Mouse (Mus musculus) kidney, adult 18-20 months (tissue): Measurements from ENCODE around the gene Psmd12.
"Not testable (repeated sequence)": the region's sequence is repeated elsewhere in the genome, so short reads cannot be mapped to it uniquely, and the experiment has no call there.

Experiments
- DNase-seq: peaks from one replicate; pipeline ENCODE4 v3.0.0; 2021

The Psmd12 gene

GRCm38 (mm10) chr11:107463251-107463681 lies 16.0 kb upstream of the Psmd12 start:
- peak; percentile 58 for DNase-seq

- DNase-seq, result no peak
Observed at GRCm38 (mm10) chr11:107464141-107464540, 15.1 kb upstream of the Psmd12 start.

- no peak for DNase-seq
Observed at GRCm38 (mm10) chr11:107465041-107465440, 14.2 kb upstream of the Psmd12 start.

- no peak for DNase-seq
Observed at GRCm38 (mm10) chr11:107465969-107466368, 13.3 kb upstream of the Psmd12 start.

- peak; percentile 48 for DNase-seq
Observed at GRCm38 (mm10) chr11:107466611-107467391, 12.5 kb upstream of the Psmd12 start.

- DNase-seq, result peak; percentile 36
Observed at GRCm38 (mm10) chr11:107468252-107469030, 10.8 kb upstream of the Psmd12 start.

GRCm38 (mm10) chr11:107469031-107469522 lies 10.2 kb upstream of the Psmd12 start:
- peak; percentile 87 for DNase-seq

- DNase-seq, result peak; percentile 79
Observed at GRCm38 (mm10) chr11:107469523-107470371, 9.5 kb upstream of the Psmd12 start.

- DNase-seq, result peak; percentile 87
Observed at GRCm38 (mm10) chr11:107470521-107471041, 8.7 kb upstream of the Psmd12 start, which contains the start of gene Pitpnc1. Gene Pitpnc1, minus strand, starts transcription at chr11:107470699.

GRCm38 (mm10) chr11:107471071-107471720 lies 8.1 kb upstream of the Psmd12 start:
- no peak for DNase-seq

GRCm38 (mm10) chr11:107472304-107472703 lies 7.0 kb upstream of the Psmd12 start:
- DNase-seq, result no peak

- peak; percentile 51 for DNase-seq
Observed at GRCm38 (mm10) chr11:107473137-107473820, 6.0 kb upstream of the Psmd12 start.

- no peak for DNase-seq
Observed at GRCm38 (mm10) chr11:107479862-107480203, 549 bp downstream of the Psmd12 start.

GRCm38 (mm10) chr11:107484341-107484740 lies 5.1 kb downstream of the Psmd12 start:
- DNase-seq, result no peak

GRCm38 (mm10) chr11:107502801-107503200 lies 23.5 kb downstream of the Psmd12 start:
- DNase-seq, result no peak

- DNase-seq, result not testable (repeated sequence)
Observed at GRCm38 (mm10) chr11:107504364-107504763, 25.1 kb downstream of the Psmd12 start.

GRCm38 (mm10) chr11:107506260-107506659 lies 27.0 kb downstream of the Psmd12 start:
- peak; percentile 11 for DNase-seq

- DNase-seq, result no peak
Observed at GRCm38 (mm10) chr11:107509631-107510338, 30.5 kb downstream of the Psmd12 start.

GRCm38 (mm10) chr11:107510362-107511269 lies 31.3 kb downstream of the Psmd12 start:
- DNase-seq, result peak; percentile 23

- peak; percentile 68 for DNase-seq
Observed at GRCm38 (mm10) chr11:107511954-107512353, 32.7 kb downstream of the Psmd12 start.
